Mouse (Mus musculus) right cerebral cortex, postnatal 25 days (tissue): ENCODE data around the gene Hmgn1.
"Not testable (repeated sequence)": the region's sequence is repeated elsewhere in the genome, so short reads cannot be mapped to it uniquely, and the experiment has no call there.

Experiments used
- DNase-seq: peaks from one replicate; pipeline ENCODE4 v3.0.0; 2022

Gene Hmgn1

DNA sequence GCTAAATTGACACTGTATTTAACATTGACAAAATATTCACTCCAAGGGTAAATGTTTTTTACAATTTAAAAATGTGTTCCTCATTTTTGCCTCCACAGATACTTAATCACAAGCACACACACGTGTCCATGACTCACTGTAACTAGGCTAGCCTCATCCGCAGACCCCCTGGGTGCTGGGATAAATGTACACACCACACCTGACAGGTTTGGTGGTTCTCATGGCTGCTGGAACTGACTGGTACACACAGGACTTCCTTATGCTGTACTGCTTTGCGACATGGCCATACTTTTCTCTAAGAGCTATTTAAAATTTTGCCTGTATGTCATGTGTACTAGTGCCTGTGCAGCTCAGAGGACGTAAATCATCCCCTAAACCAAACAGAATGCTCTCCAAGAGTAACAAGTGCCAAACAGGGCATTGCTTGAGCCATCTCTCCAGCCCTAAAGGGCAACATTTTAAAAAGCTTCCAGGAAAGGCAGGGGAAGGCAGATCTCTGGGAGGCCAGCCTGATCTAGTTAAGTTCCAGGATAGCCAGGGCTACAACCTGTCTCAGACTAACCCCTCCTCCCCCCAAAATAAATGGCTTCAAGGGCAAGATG, 7.4 kb downstream of the Hmgn1 start:
- DNase-seq = no peak

DNA sequence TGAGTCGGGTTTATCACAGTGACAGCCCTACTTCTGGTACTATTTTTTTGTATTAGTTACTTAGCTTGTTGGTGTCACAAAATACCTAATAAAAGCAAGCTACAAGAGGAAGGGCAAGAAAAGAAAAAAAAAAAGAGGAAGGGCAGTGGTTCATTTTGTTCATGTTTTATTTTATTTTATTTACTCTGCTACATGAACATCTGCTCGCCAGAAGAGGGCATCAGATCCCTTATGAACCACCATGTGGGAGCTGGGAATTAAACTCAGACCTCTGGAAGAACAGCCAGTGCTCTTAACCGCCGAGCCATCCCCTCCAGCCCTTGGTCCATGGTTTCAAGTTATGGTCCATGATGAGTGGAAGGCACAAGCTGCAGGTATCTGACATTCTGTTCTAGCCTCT, 12.8 kb downstream of the Hmgn1 start:
- DNase-seq = no peak

DNA sequence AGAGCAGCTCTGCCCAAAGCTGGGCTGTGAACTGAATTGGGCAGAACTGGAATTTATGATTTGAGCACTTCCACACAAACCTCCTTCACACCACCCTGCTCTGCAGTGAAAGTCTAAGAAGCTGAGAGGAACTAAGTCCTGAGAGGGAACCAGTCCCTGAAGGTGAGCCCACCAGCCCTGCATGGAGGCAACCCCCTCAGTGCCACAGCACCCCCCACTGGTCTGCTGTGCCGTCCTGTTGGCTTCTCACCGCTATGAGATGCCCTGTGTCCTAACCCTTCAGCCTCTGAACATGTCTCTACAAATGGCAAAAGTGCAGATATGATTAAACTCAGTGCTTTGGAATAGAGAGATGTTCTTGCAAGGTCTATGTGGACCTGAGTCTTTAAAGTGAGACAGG, 14.8 kb downstream of the Hmgn1 start:
- no peak for DNase-seq

DNA sequence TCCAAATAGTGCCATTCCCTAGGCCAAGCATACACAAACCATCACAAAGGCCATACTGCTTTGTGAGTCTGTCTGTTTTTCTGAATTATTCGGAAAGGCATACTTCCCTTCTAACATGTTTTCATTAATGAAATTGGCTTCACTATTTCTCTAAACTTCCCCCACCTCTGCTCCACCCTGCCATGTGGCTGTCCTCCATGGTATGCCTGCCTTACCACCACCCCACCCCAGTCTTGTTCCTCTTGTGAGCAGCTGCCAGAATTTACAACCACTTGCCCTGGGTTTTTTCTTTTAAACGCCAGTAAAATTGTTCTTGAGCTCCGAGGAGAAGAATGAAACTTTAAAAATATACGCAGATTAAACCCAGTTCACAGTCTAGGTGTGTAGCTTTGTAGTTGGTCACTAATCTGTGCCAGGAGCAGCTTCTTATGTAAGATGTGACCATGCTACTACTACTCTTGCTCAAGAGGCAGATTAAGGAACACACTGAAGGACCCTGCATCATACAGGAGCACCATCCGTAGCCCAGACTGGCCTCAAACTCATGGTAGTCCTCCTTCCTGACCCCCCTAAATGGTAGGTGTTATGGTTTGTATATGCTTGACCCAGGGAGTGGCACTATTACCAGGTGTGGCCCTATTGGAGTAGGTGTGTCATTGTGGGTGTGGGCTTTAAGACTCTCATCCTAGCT, 16.7 kb downstream of the Hmgn1 start:
- no peak for DNase-seq

DNA sequence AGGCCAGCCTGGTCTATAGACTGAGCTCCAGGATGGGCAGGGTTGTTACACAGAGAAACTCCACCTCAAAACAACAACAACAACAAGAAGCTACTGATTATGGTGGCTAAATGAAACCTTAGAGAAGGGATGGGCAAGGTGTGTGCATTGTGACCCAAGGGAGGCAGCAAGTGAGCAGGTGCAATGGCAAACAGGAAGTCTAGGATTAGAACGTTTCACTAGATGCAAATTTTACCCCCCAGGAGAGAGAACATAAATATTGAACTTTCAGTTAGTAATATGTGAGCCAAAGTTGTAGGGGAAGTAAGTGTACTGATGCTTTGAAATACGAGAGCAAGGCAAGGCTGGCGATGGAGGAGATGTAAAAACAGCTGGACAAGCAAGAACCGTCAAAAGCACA, 17.9 kb downstream of the Hmgn1 start:
- DNase-seq = no peak

DNA sequence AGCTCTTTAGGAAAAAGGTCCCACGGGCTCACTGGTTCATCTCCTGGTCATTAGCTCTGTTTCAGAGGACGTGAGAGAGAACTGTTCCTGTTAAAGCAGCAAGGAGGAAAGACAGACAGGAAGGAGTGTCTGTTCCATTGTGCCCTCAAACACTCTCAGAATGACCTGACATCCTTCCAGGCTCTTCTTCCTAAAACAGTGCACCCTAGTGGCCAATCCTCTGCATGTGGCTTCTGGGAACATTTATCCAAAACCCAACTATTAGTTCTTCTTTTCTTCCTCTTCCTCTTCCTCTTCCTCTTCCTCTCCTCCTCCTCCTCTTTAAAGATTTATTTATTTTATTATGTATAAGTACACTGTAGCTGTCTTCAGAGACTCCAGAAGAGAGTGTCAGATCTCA, 24.5 kb downstream of the Hmgn1 start:
- DNase-seq = no peak

DNA sequence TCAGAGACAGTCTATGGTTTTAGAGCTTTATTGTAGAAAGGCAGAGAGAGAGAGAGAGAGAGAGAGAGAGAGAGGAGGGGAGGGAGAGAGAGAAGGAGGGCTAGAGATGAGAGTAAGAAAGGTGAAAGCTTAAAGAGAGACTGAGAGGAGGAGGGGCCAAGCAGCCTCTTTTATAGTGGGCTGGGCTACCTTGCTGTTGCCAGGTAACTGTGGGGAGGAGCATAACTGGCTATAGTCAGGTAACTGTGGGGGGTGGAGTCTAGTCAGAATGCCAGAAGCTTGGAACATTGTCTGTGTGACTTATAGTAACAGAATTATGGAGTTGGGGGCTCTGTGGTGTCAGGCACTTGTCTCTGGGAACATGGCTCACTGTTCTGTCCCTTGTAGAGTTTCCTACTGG, 29.7 kb downstream of the Hmgn1 start:
- DNase-seq = not testable (repeated sequence)

DNA sequence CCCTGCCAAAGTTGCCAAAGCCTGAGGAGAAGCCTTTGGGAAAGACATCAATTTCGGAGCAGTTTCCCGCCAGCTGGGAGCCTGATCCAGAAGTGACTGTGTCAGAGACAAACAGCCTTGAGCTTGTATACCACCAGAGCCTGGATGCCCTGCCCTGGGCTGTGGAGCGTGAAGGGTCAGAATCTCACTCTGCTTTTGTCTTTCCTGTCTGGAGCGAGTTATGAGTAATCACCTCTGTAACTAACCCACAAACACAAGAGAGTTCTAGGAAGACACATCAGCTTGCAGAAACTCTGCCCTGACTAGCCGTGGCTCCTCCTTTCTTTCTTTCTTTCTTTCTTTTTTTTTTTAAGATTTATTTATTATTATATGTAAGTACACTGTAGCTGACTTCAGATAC, 31.6 kb downstream of the Hmgn1 start:
- DNase-seq = no peak

DNA sequence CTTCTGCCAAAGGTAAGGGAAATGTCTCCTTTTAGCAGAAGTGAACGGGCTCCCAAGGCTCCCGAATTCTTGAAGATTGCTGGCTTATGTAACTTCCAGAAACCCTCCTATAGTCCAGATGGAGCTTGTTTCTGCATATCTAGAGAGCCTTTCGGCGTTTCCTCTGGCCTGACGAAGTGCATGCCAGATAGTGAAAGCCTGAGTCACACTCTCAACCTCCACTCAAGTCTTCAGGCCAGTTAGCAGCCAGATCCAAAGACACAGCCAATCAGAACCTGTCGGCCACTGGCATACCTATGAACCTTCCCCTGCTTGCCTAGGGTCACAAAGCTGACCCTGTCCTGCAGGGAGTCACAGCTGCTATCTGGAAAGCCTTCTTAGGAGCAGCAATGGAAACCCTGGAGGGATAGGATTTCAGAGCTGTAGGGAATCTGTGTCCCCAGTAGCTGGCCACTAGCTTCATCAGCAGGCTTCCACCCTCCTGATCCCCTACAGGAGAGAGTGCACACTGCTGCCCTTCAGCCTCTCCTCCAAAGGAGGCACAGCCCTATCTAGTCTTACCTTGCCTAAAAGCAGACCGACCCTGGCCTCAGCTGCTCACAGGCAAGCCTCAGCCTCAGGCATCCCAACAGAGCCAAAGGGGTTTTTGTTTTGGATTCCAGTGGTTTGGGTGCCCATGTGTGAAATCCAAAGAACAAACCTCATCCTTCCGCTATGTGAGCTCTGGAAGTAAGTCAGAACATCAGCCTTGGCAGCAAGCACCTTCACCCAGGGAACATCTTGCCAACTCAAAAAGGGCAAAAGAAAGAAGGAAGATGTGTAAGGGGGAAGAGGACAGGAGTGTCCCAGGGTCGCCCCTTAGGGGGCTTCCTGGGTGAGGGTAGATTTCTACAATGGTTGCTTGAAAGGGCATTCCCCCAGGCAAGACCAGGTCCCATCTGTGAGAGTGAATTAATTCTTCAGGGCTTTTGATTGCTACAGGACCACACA, 35.7 kb downstream of the Hmgn1 start:
- peak; percentile 15 for DNase-seq

DNA sequence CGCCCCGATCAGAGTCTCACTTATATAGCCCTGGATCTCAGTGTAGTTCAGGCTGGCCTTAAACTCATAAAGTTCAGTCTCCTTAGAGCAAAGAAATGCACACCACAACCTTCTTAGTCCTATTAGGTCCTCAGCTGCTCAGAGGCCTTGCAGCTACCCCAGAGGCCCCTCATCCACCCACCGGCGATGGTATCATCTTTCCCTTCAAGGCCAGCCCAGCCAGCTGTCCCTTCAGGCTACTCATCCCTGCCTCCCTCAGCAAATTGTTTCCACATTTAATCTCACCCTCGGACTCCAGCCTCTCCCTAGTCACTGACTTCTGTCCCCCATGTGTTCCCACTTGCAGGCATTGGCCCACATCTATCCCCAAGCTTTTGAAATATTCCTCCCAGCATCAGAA, 39.4 kb downstream of the Hmgn1 start:
- no peak for DNase-seq

DNA sequence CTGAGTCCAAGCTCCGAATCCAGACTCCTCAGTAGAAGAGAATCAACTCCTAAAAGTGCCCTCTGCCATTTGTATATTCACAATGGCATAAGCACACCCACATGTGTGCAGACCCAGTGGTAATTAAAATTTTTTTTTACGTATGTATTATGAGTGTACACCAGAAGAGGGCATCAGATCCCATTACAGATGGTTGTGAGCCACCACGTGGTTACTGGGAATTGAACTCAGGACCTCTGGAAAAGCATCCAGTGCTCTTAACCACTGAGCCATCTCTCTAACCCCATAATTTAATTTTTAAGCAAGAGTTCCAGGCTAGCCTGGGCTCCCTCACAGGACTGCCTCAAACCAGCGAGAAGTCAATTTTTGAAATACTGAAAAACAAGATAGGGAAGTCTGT, 40.1 kb downstream of the Hmgn1 start:
- DNase-seq = no peak

DNA sequence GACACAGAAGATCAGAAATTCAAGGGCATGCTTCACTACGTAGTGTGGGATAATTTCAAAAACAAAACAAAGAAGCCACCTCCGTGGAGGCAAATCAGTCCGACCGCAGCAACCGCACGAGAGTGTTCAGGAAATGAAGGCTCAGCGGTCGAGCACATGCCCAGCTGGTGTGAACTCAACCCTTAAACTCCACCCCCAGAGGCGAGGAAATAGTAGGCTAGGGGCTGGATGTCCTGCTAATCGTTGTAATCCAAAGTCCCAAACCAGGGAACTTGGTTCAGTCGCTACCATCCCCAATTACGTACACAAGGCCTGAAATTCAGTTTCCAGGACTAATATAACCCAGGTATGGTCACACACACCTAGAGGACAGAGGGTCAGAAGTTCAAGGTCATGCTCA, 40.5 kb downstream of the Hmgn1 start:
- no peak for DNase-seq

DNA sequence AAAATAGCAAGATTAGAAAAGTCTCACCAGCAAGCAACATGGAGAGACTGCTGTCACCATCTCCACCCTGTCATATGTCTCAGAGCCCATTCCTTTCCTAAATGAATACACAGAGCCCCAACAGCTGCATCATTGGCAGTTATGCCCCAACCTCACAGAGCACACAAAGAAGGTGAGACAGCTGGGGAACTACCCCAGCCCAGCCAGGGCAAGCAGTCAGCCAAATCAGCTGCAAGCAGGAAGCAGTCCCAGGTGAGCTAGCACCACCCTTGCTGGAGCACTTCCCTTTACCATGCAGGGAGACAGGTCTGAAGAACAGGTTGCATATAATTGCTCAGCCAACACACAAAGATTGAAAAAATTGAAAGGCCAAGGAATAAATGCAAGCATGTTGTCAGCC, 41.9 kb downstream of the Hmgn1 start:
- no peak for DNase-seq

DNA sequence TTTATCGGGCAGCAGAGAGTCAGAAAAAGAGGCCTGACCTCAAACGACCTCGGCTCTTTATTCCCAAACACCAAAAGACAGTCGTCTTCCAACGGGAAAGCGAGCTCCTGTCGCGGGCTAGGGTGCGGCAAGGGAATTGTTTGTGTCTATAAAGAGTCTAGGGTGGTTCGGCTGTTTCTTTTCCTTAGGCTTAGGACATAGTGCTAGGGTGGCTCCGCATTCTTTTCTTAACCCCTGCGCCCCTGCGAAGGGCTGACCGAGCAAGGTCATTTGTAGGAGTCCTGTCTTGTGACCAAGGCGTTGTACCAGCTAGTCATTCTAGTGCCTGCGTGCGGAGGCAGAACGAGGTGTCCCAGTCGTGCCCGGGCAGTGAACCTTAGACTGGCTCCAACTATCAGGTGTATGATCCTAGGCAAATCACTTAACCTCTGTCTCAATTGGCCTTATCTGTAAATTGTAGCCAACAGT, 44.3 kb downstream of the Hmgn1 start:
- DNase-seq = no peak

DNA sequence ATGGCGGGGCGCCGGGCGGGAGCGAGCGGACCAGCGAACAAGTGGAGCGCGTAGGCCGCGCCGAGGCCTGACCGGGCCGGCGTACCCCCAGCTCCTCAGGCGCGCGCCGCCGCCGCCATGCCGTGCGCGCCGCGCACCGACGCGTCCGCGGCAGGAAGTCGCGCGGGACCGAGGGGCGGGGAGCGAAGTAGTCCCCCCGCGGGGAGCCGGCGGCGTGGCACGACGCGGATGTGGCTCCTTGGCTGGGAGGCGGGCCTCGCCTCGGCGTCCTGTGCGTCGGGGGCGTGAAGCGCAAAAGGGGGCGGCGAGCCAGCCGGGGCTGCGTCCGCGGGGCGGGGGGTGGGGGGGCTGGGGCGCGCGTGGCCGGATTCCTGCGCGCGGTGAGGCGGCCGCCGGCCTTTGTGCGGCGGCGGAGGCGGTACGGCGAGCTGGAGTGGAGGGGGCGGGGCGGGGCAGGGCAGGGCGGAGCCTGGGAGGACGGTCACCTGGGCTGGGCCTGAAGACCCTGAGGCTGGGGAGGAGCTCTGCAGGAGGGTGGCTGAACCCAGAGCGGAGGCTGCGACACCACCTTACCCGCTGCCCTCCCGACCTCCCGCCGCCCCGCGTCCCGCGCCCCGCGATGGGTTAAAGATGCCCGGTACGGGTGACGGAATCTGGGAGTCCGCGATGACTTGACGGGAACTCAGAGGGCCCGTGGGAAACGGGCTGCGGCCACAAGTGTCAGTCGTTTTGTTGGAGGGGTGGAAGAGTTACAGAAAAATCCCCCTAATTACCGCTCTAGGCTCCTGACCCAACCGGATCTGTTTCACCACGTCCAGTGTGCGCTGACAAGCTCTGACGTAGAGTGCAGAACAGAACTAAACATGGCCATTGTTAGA, 45.0 kb downstream of the Hmgn1 start, which contains the start of gene Brwd1:
TSS of gene Brwd1 (minus strand) at position 226 of the 878 bp plus-strand sequence.
- DNase-seq = peak; percentile 93

DNA sequence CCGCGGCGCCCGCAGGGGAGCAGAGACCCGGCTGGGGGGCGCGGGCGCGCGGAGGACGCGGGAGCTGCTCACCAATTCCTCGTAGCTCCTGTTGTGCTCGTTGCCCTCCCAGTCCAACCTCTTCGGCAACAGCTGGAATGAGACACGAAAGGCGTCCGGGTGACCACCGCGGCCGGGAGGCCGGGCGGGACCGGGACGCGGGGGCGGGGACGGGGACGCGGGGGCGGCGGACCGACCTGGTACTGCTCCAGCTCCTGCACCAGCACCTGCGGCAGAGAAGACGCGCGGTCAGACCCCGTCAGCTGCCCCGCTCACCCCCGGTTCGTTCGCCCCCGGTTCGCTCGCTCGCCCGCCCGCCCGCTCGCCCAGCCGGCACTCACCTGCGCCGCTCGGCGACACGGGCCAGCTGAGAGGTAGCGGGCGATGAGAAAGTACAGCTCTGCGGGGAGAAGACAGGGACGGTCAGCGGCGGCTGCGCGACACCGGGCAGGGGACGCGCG, 45.7 kb downstream of the Hmgn1 start:
- DNase-seq = no peak

DNA sequence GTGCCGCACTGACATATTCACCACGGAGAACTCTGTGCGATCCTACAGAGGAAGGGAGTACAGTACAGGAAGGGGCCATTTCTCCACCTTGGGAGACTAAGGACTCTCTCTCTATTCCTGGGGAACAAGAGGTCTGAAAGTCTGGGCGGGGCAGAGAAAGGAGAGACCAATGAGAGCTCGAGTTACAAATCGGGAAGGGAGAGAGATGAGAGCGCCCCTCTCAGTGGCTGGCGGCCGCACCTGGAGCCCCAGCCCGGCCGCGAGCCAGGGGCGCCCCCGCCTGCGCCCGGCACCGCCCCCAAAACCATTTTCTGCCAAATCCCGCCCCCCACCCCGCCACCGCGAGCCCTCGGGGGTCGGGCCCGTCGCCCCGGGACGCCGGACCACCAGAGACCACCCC, 46.2 kb downstream of the Hmgn1 start:
- DNase-seq = peak; percentile 91

DNA sequence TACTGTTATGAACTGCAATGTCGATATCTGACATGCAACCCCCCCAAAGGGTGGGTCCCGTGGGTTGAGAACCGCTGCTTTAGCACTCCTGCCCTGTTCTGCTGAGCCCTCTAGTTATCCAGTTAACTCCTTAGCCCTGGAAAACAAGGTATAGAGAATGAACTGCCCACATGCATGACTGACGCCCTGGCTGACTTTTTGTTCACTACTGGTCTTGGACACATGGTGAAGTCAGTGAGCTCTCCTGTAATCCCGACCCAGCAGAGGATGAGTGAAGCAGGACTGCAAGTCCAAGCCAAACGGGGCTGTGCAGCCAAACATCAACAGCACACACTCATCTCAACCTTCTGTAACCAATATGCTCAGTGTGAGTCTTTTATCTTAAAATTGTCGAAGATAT, 47.0 kb downstream of the Hmgn1 start:
- no peak for DNase-seq
